Mouse (Mus musculus): ENCODE measurements around the gene Sh3bp5. TPM values are rescaled to one million over a fixed set of nuclear protein-coding genes. Genes with fewer than 3 reads are reported as not detected.
A peak's percentile ranks its signal among the peaks of the same experiment; 100 is the strongest.

Sh3bp5 gene
- polyA plus RNA-seq, 1 experiment from 2014 or later = 10.7 TPM

DNA sequence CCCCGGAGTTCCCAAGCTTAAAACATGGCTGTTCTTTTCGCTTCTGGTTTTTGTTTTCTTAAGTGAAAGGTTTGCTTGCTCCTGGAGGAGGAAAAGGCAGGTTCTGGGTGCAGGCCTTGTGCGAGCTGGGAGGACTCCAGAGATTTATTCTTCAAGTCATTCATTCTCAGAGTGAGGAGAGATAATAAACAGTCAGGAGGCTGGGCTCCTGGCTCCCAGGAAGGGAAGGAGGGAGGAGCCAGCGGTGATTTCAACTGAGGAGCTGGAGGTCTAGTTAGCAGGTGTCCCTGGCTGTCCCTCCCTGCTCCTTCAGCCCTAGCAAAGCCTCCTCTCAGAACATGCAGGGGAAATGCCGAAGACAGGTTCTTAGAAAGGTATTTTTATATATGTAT lies 6.9 kb downstream of the Sh3bp5 start:
- H3K36me3 ChIP-seq (ENCODE audit: control insufficient read depth, insufficient read depth, low read length) = no peaks in the 10 kb centered on the region
- ATAC-seq (replicated peaks; ENCODE audit: low FRiP score, low TSS enrichment, low read depth) (peak; percentile 42; the same call in 1 of the 2 replicates), DNase-seq (ENCODE audit: low spot score) (no peak)
- 0 out of 2 replicates have a peak, but pooled peaks cover 3% of the 10 kb centered on the region for H3K9me3 ChIP-seq (ENCODE audit: control insufficient read depth, low read length)
- H3K4me3 ChIP-seq (ENCODE audit: low read depth, low read length) = no peak overlapping the region
- H3K27ac ChIP-seq (ENCODE audit: low read depth) = peak overlapping the region; percentile 44
- H3K27me3 ChIP-seq (replicated peaks; ENCODE audit: control insufficient read depth, insufficient read depth, low read length) = no peaks in the 10 kb centered on the region
- H3K9ac ChIP-seq (ENCODE audit: low read length) = no peak overlapping the region
- 15% methylated on average over 5 of the region's 5 CpGs for WGBS
- H3K4me2 ChIP-seq (ENCODE audit: low read length) = peak overlapping the region; percentile 34
- peaks cover 29% of the 10 kb centered on the region for H3K4me1 ChIP-seq (replicated peaks; ENCODE audit: control insufficient read depth, insufficient read depth, low read length)

DNA sequence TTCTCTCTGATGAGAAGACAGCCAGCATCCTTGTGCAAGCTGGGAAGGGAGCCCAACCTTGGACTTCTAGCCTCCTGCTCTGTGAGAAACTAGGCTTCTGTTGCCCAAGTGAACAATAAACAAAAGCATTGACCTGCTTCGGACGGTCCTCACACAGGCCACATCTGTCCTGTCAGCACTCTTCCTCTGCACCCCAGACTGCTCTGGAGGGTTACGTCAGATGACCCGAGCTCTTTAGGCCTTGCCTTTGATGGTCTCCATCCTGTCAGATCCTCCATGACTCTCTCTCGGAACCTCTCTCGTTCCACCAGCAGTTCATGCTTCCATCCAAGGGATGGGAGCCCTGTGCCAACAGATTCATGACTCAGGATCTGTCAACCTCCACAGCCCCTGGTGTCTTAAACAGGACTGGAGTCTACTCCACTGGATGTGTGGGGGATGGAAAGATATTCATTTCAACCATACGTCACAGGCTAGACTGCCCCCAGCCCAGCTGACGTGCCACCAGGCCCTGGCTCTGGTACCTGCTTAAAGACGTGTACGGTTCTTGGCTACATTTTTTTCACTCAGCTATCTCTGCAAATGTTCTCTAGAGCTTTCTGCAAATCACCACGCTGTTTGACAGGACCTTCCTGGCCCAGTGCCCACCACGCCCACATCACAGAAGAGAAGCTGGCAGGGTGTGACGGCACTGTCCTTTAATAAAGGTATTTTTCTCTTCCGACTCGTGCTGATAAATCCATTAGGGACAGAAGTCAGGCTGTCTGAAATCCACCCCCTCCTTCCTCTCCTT lies 7.5 kb downstream of the Sh3bp5 start:
- WGBS = 31% methylated on average over 15 of the region's 15 CpGs
- Histone ChIP-seq H3K9ac (ENCODE audit: low read length) (no peak overlapping the region), H3K4me1 (replicated peaks; ENCODE audit: control insufficient read depth, insufficient read depth, low read length) (peaks cover 29% of the 10 kb centered on the region), H3K9me3 (ENCODE audit: control insufficient read depth, low read length) (0 out of 2 replicates have a peak, but pooled peaks cover 3% of the 10 kb centered on the region), H3K4me2 (ENCODE audit: low read length) (peak overlapping the region; percentile 34), H3K27ac (ENCODE audit: low read depth) (peak overlapping the region; percentile 44), H3K36me3 (ENCODE audit: control insufficient read depth, insufficient read depth, low read length) (no peaks in the 10 kb centered on the region), H3K27me3 (replicated peaks; ENCODE audit: control insufficient read depth, insufficient read depth, low read length) (no peaks in the 10 kb centered on the region), H3K4me3 (ENCODE audit: low read depth, low read length) (no peak overlapping the region)
- peak; percentile 65 for DNase-seq (ENCODE audit: low spot score)
- 0 out of 2 replicates have a peak, but pooled peaks have one; percentile 8 for ATAC-seq (replicated peaks; ENCODE audit: low FRiP score, low TSS enrichment, low read depth)

DNA sequence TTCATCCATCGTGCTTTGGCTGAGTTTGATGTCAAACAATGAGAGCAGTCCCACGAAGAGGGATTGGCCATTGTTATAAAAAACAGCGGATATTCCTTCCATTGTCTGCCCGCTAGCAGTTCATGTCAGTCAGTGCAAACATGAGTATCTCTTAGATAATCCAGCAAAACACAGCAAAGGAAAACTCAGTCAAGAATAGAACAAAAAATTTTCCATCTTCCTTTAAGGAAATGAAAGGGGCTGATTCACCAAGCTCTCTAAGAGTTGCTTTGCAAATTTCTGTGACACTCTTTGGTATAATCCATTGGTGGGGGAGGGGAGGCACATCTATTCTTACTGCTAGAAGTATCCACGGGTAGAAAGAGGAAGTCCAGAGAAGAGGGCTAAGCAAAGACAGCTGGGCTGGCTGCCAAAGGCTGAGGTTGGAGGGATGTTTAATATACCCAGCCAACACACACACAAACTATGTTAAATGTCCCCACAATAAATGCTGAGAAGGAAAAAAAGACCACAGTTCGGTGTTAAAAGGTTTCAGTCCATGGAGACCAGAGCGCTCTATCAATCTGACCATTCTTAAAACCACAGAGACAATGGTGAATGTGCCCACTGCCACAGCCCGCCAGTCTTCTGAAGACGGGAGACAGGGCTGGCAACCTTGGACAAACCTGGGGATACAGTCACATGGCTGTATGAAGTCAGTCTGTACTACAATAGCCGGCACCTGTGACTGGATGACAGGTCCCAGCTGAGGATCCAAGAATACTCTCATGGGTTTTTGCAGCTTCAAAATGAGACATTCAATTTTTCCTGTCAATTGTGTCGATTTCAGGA lies 12.7 kb downstream of the Sh3bp5 start:
- H3K9ac ChIP-seq (ENCODE audit: low read length) = no peak overlapping the region
- WGBS = 59% methylated on average over 11 of the region's 11 CpGs
- DNase-seq (ENCODE audit: low spot score) (peak; percentile 71), ATAC-seq (replicated peaks; ENCODE audit: low FRiP score, low TSS enrichment, low read depth) (peak; percentile 51; the same call in 1 of the 2 replicates)
- no peaks in the 10 kb centered on the region for H3K36me3 ChIP-seq (ENCODE audit: control insufficient read depth, insufficient read depth, low read length)
- peak overlapping the region; percentile 55; the same call in 1 of the 2 replicates for H3K27ac ChIP-seq (ENCODE audit: low read depth)
- no peak overlapping the region for H3K4me2 ChIP-seq (ENCODE audit: low read length)
- H3K27me3 ChIP-seq (replicated peaks; ENCODE audit: control insufficient read depth, insufficient read depth, low read length) = no peaks in the 10 kb centered on the region
- H3K4me3 ChIP-seq (ENCODE audit: low read depth, low read length) = no peak overlapping the region
- peaks cover 36% of the 10 kb centered on the region for H3K4me1 ChIP-seq (replicated peaks; ENCODE audit: control insufficient read depth, insufficient read depth, low read length)
- H3K9me3 ChIP-seq (ENCODE audit: control insufficient read depth, low read length) = 0 out of 2 replicates have a peak, but pooled peaks cover 3% of the 10 kb centered on the region

DNA sequence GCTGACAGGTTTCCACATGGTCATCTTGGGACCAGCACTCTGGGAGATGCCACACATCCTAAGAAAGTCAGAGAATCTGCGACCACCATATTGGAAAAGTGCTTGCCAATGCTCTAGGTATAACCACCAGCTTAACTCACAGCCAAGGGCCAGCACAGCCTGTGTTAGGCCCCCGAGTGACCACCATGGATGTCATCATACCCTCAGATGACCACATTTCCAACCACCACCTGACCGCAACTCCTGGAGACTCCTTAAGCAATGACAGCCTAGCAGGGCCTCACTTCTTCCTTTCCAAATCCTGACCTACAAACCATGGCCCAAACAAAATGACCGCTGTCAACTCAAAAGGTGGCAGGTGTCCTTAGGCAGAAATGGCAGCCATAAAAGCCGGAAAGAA lies 13.5 kb downstream of the Sh3bp5 start:
- DNase-seq (ENCODE audit: low spot score) (no peak), ATAC-seq (replicated peaks; ENCODE audit: low FRiP score, low TSS enrichment, low read depth) (no peak)
- WGBS = 94% methylated on average over 5 of the region's 5 CpGs
- Histone ChIP-seq H3K4me2 (ENCODE audit: low read length) (no peak overlapping the region), H3K27me3 (replicated peaks; ENCODE audit: control insufficient read depth, insufficient read depth, low read length) (no peaks in the 10 kb centered on the region), H3K9me3 (ENCODE audit: control insufficient read depth, low read length) (0 out of 2 replicates have a peak, but pooled peaks cover 3% of the 10 kb centered on the region), H3K4me3 (ENCODE audit: low read depth, low read length) (no peak overlapping the region), H3K4me1 (replicated peaks; ENCODE audit: control insufficient read depth, insufficient read depth, low read length) (peaks cover 28% of the 10 kb centered on the region), H3K36me3 (ENCODE audit: control insufficient read depth, insufficient read depth, low read length) (no peaks in the 10 kb centered on the region), H3K27ac (ENCODE audit: low read depth) (peak overlapping the region; percentile 55; the same call in 1 of the 2 replicates), H3K9ac (ENCODE audit: low read length) (no peak overlapping the region)

DNA sequence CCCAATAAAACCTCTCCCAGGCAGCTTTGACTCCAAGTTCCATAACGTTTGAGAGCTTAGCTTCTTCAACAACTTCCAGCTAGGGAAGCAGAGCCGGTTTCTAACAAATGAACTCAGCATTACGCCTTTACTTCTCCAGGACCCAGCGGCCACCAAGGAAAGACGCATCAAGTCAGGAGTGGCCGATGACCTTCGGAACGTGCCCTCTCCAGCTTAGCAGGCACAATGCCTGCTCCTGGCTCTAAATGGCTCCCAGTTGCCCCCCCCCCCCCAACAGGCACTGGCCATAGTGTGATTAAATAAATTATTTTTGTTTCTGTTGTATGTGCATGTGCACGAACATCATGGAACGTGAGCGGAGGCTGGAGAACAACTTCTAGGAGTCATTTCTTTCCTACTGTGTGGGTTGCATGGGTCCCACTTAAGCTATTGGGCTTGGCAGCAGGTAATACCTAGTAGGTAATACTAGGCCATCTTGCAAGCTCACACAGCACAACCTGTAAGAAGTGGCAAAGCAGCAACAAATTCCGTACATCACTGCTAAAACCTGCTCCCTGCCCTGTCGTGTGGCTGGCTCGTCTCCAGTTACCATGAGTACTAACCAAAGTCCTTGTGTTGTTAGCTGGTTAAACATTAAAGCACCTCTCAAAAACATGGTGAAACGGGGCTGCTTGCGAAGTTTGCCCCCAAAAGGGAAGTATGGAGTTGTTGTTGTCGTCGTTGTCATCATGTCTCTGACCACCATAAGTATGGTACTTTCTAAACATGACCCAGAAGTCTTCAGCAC lies 14.2 kb downstream of the Sh3bp5 start:
- 0 out of 2 replicates have a peak, but pooled peaks cover 3% of the 10 kb centered on the region for H3K9me3 ChIP-seq (ENCODE audit: control insufficient read depth, low read length)
- H3K9ac ChIP-seq (ENCODE audit: low read length) = no peak overlapping the region
- H3K27ac ChIP-seq (ENCODE audit: low read depth) = no peak overlapping the region
- H3K4me2 ChIP-seq (ENCODE audit: low read length) = no peak overlapping the region
- H3K4me3 ChIP-seq (ENCODE audit: low read depth, low read length) = no peak overlapping the region
- DNase-seq (ENCODE audit: low spot score) = no peak
- H3K36me3 ChIP-seq (ENCODE audit: control insufficient read depth, insufficient read depth, low read length) = no peaks in the 10 kb centered on the region
- 74% methylated on average over 18 of the region's 18 CpGs for WGBS
- peaks cover 26% of the 10 kb centered on the region for H3K4me1 ChIP-seq (replicated peaks; ENCODE audit: control insufficient read depth, insufficient read depth, low read length)
- no peak for ATAC-seq (replicated peaks; ENCODE audit: low FRiP score, low TSS enrichment, low read depth)
- no peaks in the 10 kb centered on the region for H3K27me3 ChIP-seq (replicated peaks; ENCODE audit: control insufficient read depth, insufficient read depth, low read length)

DNA sequence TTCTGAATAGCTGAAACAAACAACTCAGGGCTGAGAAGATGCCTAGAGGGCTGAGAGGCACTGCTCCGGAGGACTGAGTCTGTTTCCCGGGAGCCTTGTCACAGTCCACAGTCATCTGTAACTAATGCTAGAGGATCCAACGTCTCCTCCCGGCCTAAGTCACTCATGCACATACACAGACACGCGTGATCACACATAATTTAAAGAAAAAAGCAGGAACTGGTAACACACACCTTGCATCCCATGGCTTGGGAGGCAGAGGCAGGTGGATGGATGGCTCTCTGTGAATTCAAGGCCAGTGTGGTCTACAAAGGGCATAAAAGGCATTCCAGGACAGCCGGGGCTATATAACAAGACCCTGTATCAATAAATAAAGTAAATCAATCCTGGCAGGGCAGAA lies 14.9 kb downstream of the Sh3bp5 start:
- Histone ChIP-seq H3K36me3 (ENCODE audit: control insufficient read depth, insufficient read depth, low read length) (no peaks in the 10 kb centered on the region), H3K27ac (ENCODE audit: low read depth) (no peak overlapping the region), H3K4me1 (replicated peaks; ENCODE audit: control insufficient read depth, insufficient read depth, low read length) (peaks cover 26% of the 10 kb centered on the region), H3K27me3 (replicated peaks; ENCODE audit: control insufficient read depth, insufficient read depth, low read length) (no peaks in the 10 kb centered on the region), H3K9ac (ENCODE audit: low read length) (no peak overlapping the region), H3K4me2 (ENCODE audit: low read length) (no peak overlapping the region), H3K9me3 (ENCODE audit: control insufficient read depth, low read length) (0 out of 2 replicates have a peak, but pooled peaks cover 3% of the 10 kb centered on the region), H3K4me3 (ENCODE audit: low read depth, low read length) (no peak overlapping the region)
- DNase-seq (ENCODE audit: low spot score) (no peak), ATAC-seq (replicated peaks; ENCODE audit: low FRiP score, low TSS enrichment, low read depth) (no peak)
- WGBS = 64% methylated on average over 7 of the region's 7 CpGs

DNA sequence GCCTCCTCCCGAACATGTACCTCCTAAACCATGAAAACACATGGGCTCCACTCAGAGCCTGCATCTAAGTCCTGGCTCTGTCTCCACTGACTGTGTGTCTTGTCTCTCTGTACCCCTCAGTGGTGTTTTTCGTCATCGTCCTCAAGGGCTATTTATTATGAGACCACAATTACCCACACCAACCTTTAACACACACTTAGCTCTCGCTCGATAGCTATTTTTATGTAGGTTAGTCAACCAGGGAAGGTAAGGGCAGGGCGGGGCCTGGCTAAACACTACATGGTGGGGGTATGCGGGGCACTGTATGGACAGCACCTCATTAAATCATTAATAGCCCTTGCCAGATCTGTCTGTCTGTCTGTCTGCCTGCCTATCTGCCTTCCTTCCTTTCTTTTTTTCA lies 15.3 kb downstream of the Sh3bp5 start:
- H3K4me1 ChIP-seq (replicated peaks; ENCODE audit: control insufficient read depth, insufficient read depth, low read length) = peaks cover 26% of the 10 kb centered on the region
- no peak overlapping the region for H3K9ac ChIP-seq (ENCODE audit: low read length)
- no peak for ATAC-seq (replicated peaks; ENCODE audit: low FRiP score, low TSS enrichment, low read depth)
- no peaks in the 10 kb centered on the region for H3K36me3 ChIP-seq (ENCODE audit: control insufficient read depth, insufficient read depth, low read length)
- no peak overlapping the region for H3K4me3 ChIP-seq (ENCODE audit: low read depth, low read length)
- no peak overlapping the region for H3K4me2 ChIP-seq (ENCODE audit: low read length)
- H3K27ac ChIP-seq (ENCODE audit: low read depth) = no peak overlapping the region
- WGBS = 77% methylated on average over 7 of the region's 7 CpGs
- no peaks in the 10 kb centered on the region for H3K27me3 ChIP-seq (replicated peaks; ENCODE audit: control insufficient read depth, insufficient read depth, low read length)
- H3K9me3 ChIP-seq (ENCODE audit: control insufficient read depth, low read length) = 0 out of 2 replicates have a peak, but pooled peaks cover under 1% of the 10 kb centered on the region
- no peak for DNase-seq (ENCODE audit: low spot score)

DNA sequence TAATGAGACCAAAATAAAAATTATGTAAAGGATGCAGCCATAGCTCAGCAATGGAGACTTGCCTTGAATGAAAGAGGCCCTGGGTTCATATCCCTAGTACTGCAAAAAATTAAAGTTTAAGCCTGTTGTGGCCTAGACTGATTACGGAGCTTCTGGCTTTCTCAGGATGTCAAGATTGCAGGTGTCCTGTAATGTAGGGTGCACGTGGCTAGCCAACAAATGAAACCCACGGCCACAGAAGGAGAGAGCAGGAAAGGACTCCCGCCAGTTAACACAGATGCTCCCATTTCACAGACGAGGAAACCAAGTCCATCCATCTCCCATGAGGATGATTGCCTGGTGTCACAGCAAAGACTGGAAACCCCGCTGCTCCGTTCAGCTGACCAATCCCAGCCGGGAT lies 15.7 kb downstream of the Sh3bp5 start:
- Histone ChIP-seq H3K27me3 (replicated peaks; ENCODE audit: control insufficient read depth, insufficient read depth, low read length) (no peaks in the 10 kb centered on the region), H3K4me1 (replicated peaks; ENCODE audit: control insufficient read depth, insufficient read depth, low read length) (peaks cover 26% of the 10 kb centered on the region), H3K9me3 (ENCODE audit: control insufficient read depth, low read length) (no peaks in the 10 kb centered on the region), H3K27ac (ENCODE audit: low read depth) (no peak overlapping the region), H3K36me3 (ENCODE audit: control insufficient read depth, insufficient read depth, low read length) (no peaks in the 10 kb centered on the region), H3K4me3 (ENCODE audit: low read depth, low read length) (no peak overlapping the region), H3K4me2 (ENCODE audit: low read length) (no peak overlapping the region), H3K9ac (ENCODE audit: low read length) (no peak overlapping the region)
- ATAC-seq (replicated peaks; ENCODE audit: low FRiP score, low TSS enrichment, low read depth) = no peak
- 90% methylated on average over 8 of the region's 8 CpGs for WGBS
- DNase-seq (ENCODE audit: low spot score) = no peak

Measured in intestine, embryonic 14.5 days (tissue).